Mouse (Mus musculus) CD8-positive naive resting alpha-beta T cell, adult 2 months (primary cell): ENCODE results near the gene Nrarp.

Experiments
- DNase-seq, 2 experiments: peaks; one replicate each; pipeline ENCODE4 v3.0.0; 2022; ENCODE audit warnings: low read depth in 2 of 2, low spot score in 2 of 2

The Nrarp gene

DNA sequence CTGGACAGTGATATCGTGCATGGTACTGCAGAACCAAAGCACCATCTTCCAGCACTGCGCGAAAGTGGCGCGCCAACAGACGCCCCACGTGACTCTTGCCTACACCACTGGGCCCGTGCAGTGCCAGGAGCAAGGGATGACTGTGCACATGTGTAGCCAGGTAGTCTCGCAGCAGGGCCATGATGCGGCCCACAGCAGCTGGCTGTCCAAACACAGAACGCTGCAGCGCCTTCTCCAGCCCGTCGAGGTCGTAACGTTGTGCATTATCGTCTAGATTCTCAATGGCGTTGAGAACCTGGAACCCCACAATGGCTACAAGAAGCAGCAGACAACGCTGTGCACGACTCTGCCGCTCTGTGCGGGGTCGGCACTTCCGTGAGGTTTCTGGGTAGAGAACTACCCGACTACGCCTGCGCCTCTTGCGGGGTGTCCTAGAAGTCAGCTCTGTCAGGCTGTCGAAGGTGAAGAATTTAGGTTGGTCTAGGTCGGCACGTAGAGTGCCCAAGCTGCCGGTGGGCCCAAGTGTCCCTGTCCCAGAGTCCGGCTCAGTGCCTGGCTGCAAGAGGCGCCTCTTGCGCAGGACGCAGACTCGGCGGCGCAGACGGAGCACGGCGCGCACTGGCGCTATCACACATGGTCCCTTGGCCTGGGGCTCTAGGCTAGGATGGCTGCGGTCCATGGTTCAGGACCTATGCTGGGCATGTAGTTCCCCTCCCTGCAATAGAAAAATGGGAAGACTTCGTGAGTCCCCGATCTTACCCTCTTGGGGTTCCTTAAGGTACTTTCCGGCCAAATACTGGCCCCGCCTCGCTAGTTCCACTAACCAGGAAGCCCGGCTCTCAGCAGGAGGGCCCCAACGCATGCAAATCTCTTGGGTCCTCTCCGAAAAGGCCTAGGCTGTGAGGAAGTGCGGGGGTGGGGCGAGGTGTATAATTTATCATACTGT is 14.9 kb downstream of the Nrarp start:
- peak; percentile 31 to 50 for DNase-seq

DNA sequence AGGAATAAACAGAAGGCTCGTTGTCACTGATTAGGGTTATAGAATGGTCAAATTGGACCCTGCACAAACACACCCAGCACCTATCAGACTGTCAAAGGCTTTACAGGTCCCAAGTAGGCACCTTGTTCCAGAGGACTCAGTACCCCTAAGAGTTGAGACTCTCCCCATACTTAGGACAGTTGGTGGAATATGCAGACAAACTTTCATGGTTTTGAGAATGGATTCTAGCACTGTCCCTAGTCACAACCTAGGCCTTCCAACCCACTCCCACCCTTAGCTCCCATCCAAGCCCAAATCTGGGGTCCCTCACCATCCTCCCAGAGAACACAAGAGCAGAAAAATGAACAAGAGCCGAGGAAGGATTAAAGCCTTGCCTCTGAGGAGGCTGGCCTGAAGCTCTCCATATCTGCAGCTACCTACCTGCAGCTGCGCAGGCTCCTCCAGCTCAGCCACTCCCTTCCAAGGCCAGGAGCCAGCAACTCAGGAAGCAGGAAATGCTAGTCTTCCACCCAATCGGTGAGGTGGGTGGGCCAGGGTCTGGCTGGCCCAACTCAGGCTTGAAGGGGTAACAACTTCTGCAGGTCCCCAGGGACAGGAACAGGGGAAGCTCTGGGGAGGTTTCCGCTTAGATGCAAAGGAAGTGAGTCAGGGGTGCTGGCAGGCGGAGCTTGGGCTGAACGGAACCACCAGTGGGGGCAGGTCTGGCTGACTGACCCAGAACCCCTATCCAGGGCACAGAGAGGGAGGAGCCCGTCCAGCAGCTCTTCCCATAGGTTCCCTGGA is 15.8 kb downstream of the Nrarp start, which contains the start of gene Tor4a:
Gene Tor4a (minus strand): TSS at position 715 of the 783 bp plus-strand sequence.
- peak; percentile 61 for DNase-seq

DNA sequence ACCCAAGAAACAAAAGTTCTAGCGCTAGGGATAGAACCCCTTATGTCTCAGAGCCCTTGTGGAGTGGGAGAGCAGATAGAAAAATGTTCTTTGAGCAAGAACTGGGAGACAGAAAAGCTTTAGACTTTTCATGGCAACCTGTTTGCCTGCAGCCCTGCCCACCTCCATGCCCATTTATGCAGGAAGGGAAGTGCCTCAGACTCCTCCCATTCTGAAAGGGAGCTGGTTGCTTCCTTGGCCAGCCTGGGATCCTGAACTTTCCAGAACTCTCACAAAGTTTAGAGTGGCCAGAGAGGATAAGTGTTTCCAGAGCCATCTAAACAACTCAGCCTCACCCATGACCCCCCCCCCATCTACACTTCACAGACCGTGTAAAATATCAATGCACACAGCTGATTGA is 16.6 kb downstream of the Nrarp start:
- no peak for DNase-seq

DNA sequence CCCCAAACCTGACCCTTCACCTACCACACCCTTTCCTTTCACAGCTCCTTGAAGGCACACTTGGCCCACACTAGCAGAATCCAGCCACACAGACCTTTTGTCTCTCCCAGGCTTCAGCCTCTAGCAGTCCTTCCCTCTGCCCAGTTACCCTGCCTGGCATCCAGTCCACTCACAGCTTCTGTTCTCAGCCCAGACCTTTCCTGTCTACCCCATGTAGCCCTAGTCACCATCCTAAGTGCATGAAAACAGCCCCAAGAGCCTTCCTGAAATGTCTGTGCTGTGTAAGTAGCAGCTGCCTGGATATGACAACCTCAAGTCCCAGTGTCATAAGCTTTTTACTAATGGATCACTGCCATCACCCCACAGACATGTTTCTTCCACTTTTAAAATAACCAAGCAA is 17.4 kb downstream of the Nrarp start:
- no peak for DNase-seq

DNA sequence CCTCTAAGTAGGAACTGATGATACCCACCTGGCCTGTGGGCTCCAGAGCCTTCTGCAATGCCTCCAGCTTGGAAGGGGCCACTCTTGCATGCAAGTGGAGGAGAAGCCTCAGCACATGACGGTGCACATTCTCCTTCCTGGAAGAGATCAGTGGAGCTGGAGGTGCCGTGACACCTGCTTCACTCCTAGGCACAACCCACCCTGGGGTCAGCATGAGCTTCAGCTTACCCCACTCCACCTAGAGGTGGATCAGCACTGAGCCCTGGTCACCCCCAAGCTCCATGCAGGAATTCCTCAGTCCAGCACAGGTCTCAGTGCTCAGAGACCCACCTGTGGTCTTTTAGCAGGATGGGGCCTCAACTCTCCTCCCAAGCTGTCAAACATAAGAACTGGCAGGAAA is 20.1 kb downstream of the Nrarp start:
- no peak for DNase-seq

DNA sequence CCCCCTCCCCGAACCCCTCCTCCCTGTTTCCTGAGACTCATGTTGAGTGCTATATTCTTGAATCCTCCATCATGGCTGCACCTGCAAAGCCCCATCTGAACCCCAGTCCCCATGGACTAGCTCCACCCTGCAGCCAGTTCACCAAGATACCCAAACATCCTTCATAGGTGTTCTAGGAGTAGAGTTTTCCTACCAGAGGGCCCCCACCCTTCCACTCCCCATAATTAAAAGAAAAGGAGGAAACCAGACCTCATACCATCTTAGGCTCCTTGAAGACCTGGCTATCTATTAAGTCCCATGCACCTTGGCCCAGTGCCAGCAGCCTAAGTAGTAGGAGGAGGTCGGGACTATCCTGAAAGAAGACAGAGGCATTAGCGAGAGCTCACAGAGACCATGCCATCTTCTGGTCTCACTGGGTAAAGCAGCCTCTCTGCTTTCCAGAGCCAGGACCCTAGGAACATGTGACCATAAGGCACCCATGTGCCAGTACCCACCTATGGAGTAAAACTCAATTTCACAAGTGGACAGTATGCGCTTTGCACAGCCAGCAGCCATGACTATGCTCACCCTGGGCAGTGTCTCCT is 23.2 kb downstream of the Nrarp start:
- no peak for DNase-seq

DNA sequence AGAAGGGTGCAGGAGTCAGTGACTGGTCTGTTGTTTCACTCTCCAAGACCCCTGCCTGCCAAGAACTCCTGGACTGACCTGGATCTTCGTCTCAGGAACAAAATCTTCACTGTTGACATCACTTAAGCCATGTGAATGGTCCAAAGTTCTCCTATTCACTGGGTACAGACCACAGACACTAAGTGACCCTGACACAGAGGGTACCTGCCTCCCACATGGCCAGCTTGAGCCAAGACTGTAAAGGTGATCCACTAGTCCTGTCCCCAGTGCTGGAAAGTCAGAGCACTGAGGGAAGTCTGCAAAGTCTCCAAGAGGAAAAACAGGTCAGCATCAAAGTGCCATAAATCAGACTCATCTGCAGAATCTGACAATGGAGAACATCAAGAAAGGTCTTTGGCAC is 27.0 kb downstream of the Nrarp start:
- DNase-seq = no peak

DNA sequence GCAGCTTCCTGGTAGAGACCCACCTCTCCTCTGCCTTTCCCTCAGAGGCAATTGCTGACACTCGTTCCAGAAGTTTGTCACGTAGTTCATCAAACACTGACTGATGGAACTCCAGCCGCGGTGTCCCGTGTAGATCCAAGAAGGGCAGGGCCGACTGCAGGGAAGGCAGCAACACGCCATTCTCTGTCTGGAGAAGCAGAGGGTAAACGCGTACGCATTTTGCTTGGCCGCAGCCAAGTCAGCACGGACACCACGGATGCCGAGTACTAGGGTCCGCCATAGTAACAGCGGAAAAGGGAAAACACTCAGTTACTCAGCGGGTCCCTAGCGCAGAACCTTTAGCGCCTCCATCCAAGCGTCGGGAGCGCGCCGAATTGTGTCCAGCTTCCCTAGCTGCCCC is 30.1 kb downstream of the Nrarp start:
- peak in 1 of 2 experiments; percentile 6 for DNase-seq

DNA sequence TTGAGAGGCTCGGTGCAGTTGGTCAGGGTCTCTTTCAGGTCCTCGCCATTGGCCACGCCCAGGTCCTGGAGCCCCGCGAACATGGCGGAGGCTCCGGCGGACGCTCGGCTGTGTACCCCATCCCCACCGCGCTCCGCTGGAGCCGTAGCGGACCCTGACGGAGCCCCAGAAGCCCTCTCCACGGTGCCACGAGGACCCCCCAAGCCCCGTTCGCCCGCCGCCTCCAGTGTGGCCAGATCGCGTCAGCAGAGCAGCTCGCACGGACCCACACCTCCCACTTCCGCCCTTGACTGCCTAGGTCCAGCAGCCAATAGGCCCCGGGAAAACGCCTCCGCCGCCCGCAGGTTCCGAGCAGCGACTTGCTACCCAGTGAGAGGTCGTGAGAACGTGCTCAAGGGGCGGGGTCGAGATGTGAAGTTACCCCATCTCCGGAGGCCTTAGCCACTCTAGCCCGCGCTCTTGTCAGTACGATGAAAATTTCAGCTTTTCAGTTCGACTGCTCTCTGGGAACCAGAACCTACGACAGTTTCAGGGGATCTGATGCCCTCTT is 30.6 kb downstream of the Nrarp start, which contains the start of gene Nelfb:
Gene Nelfb (minus strand): TSS at position 369 of the 550 bp plus-strand sequence.
- DNase-seq = peak; percentile 77 to 81

DNA sequence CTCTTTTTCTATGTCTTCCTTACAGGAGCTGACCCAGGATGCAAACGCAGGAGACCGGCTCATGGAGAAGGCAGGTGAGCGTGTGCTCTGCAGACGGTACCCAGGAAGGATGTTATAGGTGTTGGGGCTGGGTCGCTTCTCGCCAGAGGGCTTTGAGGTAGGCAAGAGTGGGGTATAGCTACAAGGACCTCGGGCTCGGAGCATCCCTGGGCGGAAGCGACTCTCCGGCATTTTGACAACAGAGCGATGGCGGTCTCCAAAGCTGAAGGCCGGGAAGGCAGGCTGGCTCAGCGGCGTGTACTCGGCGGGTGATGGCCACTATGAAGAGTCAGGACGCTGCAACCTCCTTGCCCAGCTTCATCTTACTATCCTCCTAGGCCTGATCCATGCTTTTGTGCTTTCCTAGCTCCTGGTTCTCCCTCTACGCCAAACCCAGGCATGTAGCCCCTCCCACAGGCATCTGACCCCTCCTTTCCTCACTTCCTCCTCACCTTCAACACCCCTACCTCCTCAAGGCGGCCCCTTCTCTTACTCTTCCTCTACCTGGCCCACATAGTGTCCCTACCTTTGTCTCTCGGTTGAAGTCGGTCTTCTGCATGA is 32.8 kb downstream of the Nrarp start:
- DNase-seq = no peak

DNA sequence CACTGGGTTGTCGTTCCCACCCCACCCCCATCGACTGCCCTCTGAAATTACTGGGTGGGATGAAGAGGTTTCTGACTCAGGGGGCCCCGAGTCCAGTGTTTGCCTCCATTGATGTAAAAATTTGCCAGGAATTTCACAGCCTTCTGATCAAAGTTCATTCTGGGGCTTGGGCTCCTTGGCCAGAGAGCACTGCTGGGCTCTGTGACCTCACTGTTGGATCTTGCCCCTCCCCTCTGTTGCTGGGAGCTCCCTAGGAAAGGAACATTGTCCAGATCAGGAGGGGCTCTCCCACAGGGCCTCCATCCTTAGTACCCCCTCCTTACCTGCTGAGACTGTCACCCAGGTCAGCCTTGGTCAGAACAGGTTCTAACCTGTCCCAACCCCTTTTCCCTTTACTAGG is 33.9 kb downstream of the Nrarp start, which contains the start of gene Stpg3:
Gene Stpg3 (minus strand): TSS at position 194 of the 400 bp plus-strand sequence.
- no peak for DNase-seq

DNA sequence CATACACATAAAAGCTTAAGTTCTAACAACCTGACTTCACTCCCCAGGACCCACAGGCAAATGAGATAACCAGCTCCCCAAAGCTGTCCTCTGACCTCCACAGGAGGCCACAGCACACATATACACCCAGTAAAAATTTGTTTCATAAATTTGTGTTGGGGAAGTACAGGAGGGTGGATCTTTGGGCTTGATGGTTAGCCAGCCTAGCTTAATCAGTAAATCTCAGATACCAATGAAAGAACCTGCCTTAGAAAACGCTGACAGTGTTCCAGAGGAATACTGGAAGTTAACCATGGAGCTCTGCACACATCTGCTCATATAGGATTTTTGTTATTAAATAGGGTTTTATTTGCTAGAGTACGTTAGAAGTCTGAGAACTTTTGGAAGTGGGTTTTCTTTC is 37.1 kb downstream of the Nrarp start:
- no peak for DNase-seq

DNA sequence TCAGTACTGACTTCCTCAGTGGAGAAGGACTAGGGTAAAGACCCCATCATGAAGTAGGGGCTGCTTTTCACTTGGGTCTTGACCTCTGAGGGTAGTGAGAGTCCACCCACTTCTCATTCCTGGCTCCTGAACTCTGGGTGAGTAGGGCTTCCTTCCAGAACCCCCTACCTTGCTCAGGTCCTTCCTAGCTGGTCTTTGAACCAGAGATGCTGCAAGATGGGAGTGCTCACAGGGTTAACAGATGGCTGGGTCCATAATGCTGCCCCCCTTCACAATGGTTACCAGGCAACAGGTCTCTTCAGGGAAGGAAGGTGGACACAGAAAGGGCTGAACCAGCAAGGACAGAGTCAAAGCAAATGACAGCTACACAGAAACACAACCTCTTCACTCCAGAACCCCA is 37.9 kb downstream of the Nrarp start, which contains the start of gene Fam166a:
Gene Fam166a (plus strand): TSS at position 301 of the 400 bp plus-strand sequence.
- DNase-seq = no peak

DNA sequence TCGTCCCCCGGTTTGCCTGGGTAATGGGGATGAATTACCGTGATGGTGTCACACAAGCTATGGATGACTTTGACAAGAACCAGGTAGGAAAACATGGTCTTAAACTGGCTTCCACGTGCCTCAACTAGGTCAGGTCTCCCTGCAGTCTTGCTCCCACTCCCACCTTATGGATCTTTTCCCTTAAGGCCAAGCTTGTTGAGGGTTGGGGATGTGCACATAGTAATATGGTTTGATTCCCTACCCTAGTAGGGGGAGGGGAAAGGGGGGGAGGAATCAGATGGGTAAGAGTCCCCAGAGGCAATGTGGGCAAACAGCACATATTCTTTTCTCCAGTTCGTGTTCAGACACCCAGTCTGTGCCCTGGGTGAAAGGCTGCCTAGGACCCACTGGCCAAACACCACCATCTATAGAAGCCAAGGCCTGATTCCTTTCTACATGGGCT is 40.8 kb downstream of the Nrarp start:
- no peak for DNase-seq

DNA sequence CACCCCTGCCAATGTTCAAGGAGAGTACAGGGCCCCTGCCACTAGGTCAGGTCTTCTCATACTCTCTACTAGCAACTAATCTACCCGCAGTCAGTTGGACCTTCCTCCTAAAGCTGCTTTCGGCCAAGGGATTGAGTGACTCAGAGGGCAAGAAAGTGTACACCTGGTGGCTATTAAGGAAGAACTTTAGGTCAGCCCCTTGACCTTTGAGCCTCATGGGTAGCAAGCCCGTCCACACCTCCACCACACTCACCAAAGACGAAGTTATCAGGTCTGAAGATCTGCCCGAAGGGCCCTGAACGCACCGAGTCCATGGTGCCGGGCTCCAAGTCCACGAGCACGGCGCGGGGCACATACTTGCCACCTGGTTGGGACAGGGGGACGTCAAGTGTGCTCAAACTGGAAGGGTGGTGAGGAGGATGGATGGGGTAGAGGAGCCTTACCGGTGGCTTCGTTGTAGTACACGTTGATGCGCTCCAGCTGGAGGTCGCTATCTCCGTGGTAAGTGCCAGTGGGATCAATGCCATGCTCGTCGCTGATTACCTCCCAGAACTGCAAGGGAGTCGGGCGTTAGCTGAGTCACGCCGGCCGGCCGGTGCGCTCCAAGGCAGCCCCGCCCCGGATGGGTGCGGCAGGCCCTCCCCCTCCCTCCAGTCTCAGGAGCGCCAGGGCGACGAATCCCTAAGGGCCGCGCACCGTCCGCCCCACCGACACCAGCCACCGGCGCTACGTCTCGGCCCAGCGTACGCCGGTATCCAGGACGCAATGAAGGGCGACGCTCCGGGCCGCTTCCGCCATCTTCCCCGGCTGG is 43.3 kb downstream of the Nrarp start:
- peak in 1 of 2 experiments; percentile 59 for DNase-seq

DNA sequence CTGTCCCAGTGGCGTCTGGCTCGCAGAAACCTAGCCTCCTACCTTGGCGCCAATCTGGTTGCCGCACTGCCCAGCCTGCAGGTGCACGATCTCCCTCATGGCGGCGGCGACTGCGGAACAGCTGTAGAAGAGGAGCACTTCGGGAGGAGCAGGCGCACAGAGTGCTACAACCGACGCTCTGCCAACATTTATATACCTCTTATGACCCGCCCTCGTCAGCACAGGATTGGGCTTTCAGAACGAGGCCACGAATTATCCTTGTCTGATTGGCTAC is 43.9 kb downstream of the Nrarp start, which contains the start of gene Tubb4b:
Gene Tubb4b (minus strand): TSS at position 211 of the 274 bp plus-strand sequence.
- DNase-seq = no peak

DNA sequence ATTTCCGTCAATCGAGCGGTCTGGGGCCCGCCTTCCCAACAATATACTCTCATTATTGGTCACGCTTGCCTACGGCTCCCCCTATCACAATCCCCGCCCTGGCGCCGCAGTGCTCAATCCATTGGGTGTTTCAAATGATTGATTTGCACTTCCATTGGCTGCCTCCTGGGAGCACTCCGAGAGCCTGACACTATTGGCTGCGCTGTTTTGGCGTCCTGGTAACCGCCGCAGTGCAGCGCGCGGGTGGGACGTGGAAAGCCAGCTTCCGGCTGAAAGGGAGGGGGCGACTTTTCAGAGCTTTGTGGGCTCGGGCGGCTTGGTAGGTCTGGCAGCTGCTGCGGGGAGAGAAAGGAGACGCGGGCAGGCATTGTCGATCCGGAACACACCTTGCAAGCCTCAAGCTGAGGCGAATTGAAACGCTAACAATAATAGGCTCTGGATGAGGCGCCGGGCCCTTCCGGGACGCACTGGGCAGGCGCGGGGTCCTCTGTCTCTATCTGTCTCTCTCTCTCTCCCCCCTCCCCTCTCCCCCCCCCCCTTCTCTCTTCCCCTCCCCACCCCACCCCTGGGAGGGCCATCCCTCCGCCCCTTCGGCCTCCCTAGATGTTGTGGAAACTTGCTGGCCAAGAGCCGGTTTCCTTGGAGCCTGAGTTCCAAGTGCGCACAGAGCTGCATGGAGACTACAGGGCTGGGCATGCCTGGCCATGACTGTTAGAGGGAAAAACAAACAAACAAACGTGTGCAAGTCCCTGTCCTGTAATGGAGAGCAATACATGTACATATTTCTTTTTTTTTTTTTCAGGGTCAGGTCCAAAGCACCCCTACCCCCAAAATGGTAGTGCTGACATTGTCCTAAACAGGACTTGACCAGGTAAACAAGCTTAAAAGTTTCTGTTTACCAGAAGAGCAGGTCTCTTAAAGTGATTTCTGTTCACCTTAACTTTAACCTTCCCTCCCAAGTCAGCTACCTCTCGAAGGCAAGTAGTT is 44.5 kb downstream of the Nrarp start:
- DNase-seq = peak; percentile 97 to 99

DNA sequence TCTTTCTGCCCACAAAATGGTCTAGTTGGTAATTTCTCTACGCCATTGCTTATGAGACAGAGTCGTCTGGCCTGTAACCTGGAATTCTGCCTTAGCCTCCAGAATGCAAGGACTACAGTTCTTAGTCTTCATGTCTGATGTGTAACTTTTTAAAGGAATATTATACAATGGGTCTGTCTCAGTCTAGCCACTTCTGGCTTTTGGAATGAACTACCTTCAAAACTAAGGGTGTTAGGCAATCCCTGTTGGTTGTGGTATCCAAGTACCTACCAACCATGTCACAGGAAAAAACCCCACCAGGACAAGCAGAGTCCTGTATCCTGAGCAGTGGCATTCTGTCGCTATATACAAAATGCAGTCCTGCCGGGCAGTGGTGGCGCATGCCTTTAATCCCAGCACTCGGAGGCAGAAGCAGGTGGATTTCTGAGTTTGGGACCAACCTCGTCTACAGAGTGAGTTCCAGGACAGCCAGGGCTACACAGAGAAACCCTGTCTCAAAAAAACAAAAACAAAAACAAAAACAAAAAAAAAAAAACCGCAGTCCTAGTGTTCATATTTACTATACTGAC is 45.3 kb downstream of the Nrarp start:
- no peak for DNase-seq
